12 mouse cellular contexts compared by ENCODE assay signal in genomic region chr9:114768066-114768465, GRCm38 (mm10). TPM values are rescaled to one million over a fixed set of nuclear protein-coding genes. Genes with fewer than 3 reads are reported as not detected.
DNase-seq lines count a peak whose midpoint lies in the region; ATAC-seq and TF ChIP-seq lines count a peak whose summit lies in the region.
"Had no signal": no experiment of that assay in that cellular context is flagged by ENCODE, and none has a peak within 500 bp of the region (broad histone marks: within the 10 kb centered on the region; RNA-seq: fewer than 3 reads in every experiment).

No protein-coding gene starts in this region.

- no peaks in the 10 kb centered on the region; the same call in 1 of the 2 replicates for H3K4me1 ChIP-seq in hindbrain, embryonic 11.5 days (replicated peaks; ENCODE audit: control insufficient read depth, insufficient read depth, low read length)
- H3K4me1 ChIP-seq in hindbrain, embryonic 14.5 days (replicated peaks; ENCODE audit: control insufficient read depth, insufficient read depth, low read length) = 0 out of 2 replicates have a peak, but pooled peaks cover 6% of the 10 kb centered on the region
- peaks cover 61% of the 10 kb centered on the region for H3K4me1 ChIP-seq in G1E (ENCODE audit: insufficient read depth, low read depth, low read length)
- no peaks in the 10 kb centered on the region for H3K4me1 ChIP-seq in embryonic facial prominence, embryonic 11.5 days (ENCODE audit: control insufficient read depth, insufficient read depth, low read length)
- peaks cover 18% of the 10 kb centered on the region for H3K4me1 ChIP-seq in limb, embryonic 13.5 days

- H3K4me3 ChIP-seq in hindbrain, embryonic 11.5 days (ENCODE audit: low read depth, low read length) = no peak overlapping the region
- H3K4me3 ChIP-seq in hindbrain, embryonic 14.5 days (replicated peaks; ENCODE audit: low read length) = no peak overlapping the region
- H3K4me3 ChIP-seq in G1E (ENCODE audit: low read depth, low read length) = peak overlapping the region; percentile 16; the same call in 1 of the 2 replicates
- no peak overlapping the region for H3K4me3 ChIP-seq in embryonic facial prominence, embryonic 11.5 days (ENCODE audit: low read depth, low read length)
- no peak overlapping the region for H3K4me3 ChIP-seq in limb, embryonic 13.5 days

- no peak for TF ChIP-seq CTCF in G1E (IDR thresholded peaks at IDR 0.05; ENCODE audit: low read depth, low read length)

- H3K27ac ChIP-seq in hindbrain, embryonic 11.5 days (ENCODE audit: low read depth, low read length) = peak overlapping the region; percentile 58; the same call in 1 of the 2 replicates
- no peak overlapping the region for H3K27ac ChIP-seq in hindbrain, embryonic 14.5 days
- 0 out of 2 replicates have a peak overlapping the region, but pooled peaks have one; percentile 30 for H3K27ac ChIP-seq in embryonic facial prominence, embryonic 11.5 days (replicated peaks; ENCODE audit: low read depth, low read length)
- H3K27ac ChIP-seq in limb, embryonic 13.5 days = peak overlapping the region; percentile 89

- no peaks in the 10 kb centered on the region for H3K9me3 ChIP-seq in hindbrain, embryonic 11.5 days (ENCODE audit: control insufficient read depth, low read length)
- H3K9me3 ChIP-seq in hindbrain, embryonic 14.5 days (ENCODE audit: control insufficient read depth, low read length) = no peaks in the 10 kb centered on the region
- peaks cover 13% of the 10 kb centered on the region for H3K9me3 ChIP-seq in G1E (replicated peaks)
- no peaks in the 10 kb centered on the region for H3K9me3 ChIP-seq in embryonic facial prominence, embryonic 11.5 days (replicated peaks; ENCODE audit: control insufficient read depth, low read length)
- H3K9me3 ChIP-seq in limb, embryonic 13.5 days = peaks cover 8% of the 10 kb centered on the region

- no peaks in the 10 kb centered on the region for H3K27me3 ChIP-seq in hindbrain, embryonic 11.5 days (ENCODE audit: control insufficient read depth, insufficient read depth, low read length)
- no peaks in the 10 kb centered on the region for H3K27me3 ChIP-seq in hindbrain, embryonic 14.5 days (ENCODE audit: control insufficient read depth, insufficient read depth, low read length)
- H3K27me3 ChIP-seq in G1E (ENCODE audit: insufficient read depth, low read length) = no peaks in the 10 kb centered on the region
- no peaks in the 10 kb centered on the region for H3K27me3 ChIP-seq in embryonic facial prominence, embryonic 11.5 days (ENCODE audit: control insufficient read depth, insufficient read depth, low read length)
- no peaks in the 10 kb centered on the region for H3K27me3 ChIP-seq in limb, embryonic 13.5 days
- H3K27me3 ChIP-seq: CH12.LX had no signal

- H3K9ac ChIP-seq in hindbrain, embryonic 11.5 days (ENCODE audit: low read depth, low read length) = no peak overlapping the region
- no peak overlapping the region for H3K9ac ChIP-seq in hindbrain, embryonic 14.5 days
- no peak overlapping the region; the same call in 1 of the 2 replicates for H3K9ac ChIP-seq in embryonic facial prominence, embryonic 11.5 days (replicated peaks; ENCODE audit: low read length)
- peak overlapping the region; percentile 43; the same call in 1 of the 2 replicates for H3K9ac ChIP-seq in limb, embryonic 13.5 days

- H3K4me2 ChIP-seq in hindbrain, embryonic 11.5 days (replicated peaks; ENCODE audit: low read depth, low read length) = no peak overlapping the region
- H3K4me2 ChIP-seq in hindbrain, embryonic 14.5 days (replicated peaks) = no peak overlapping the region
- no peak overlapping the region for H3K4me2 ChIP-seq in embryonic facial prominence, embryonic 11.5 days (ENCODE audit: low read depth, low read length)
- no peak overlapping the region for H3K4me2 ChIP-seq in limb, embryonic 13.5 days (replicated peaks)
- H3K4me2 ChIP-seq: liver, embryonic 11.5 days had no signal

- 46% methylated on average over 10 of the region's 10 CpGs for WGBS in hindbrain, embryonic 11.5 days
- 55% methylated on average over 10 of the region's 10 CpGs for WGBS in hindbrain, embryonic 14.5 days
- WGBS in embryonic facial prominence, embryonic 11.5 days = 37% methylated on average over 10 of the region's 10 CpGs
- WGBS in limb, embryonic 13.5 days = 50% methylated on average over 10 of the region's 10 CpGs

- DNase-seq in hindbrain, embryonic 11.5 days (ENCODE audit: low spot score) = peak; percentile 19
- DNase-seq in hindbrain, embryonic 14.5 days (ENCODE audit: low spot score) = no peak
- DNase-seq in G1E (ENCODE audit: low spot score) = no peak
- DNase-seq in embryonic facial prominence, embryonic 11.5 days (ENCODE audit: low spot score) = peak; percentile 26
- no peak for DNase-seq in spleen, postnatal 10 days (ENCODE audit: low spot score in 2 of 2)
- DNase-seq in urinary bladder, adult 18-20 months (ENCODE audit: low spot score in 2 of 2) = no peak
- DNase-seq in urinary bladder, postnatal 25 days (ENCODE audit: low spot score) = no peak
- DNase-seq: cerebellum, adult 9-10 months; layer of hippocampus, adult 9-11 months had no signal

- no peaks in the 10 kb centered on the region for H3K36me3 ChIP-seq in hindbrain, embryonic 11.5 days (ENCODE audit: control insufficient read depth, insufficient read depth, low read length)
- H3K36me3 ChIP-seq in hindbrain, embryonic 14.5 days (replicated peaks; ENCODE audit: control insufficient read depth, insufficient read depth) = no peaks in the 10 kb centered on the region
- peaks cover 94% of the 10 kb centered on the region for H3K36me3 ChIP-seq in G1E (replicated peaks)
- H3K36me3 ChIP-seq in embryonic facial prominence, embryonic 11.5 days (replicated peaks; ENCODE audit: control insufficient read depth, insufficient read depth, low read depth, low read length) = peaks cover 3% of the 10 kb centered on the region; the same call in 1 of the 2 replicates
- H3K36me3 ChIP-seq in limb, embryonic 13.5 days = peaks cover 31% of the 10 kb centered on the region

- no peak for ATAC-seq in hindbrain, embryonic 11.5 days (ENCODE audit: low FRiP score)
- ATAC-seq in hindbrain, embryonic 14.5 days (ENCODE audit: low FRiP score) = no peak
- ATAC-seq in G1E (ENCODE audit: extremely low read depth, insufficient number of reproducible peaks, low FRiP score, poor library complexity, severe bottlenecking) = no peak
- ATAC-seq in embryonic facial prominence, embryonic 11.5 days (replicated peaks; ENCODE audit: insufficient number of reproducible peaks, low FRiP score, low TSS enrichment, low read depth) = 0 out of 2 replicates have a peak, but pooled peaks have one; percentile 29
- 0 out of 2 replicates have a peak, but pooled peaks have one; percentile 1 for ATAC-seq in limb, embryonic 13.5 days (ENCODE audit: low FRiP score, low read depth)

RNA-seq across cellular contexts. Expression of gene Cmtm7, which starts 13.6 kb away (rescaled TPM):
- polyA plus RNA-seq in hindbrain, embryonic 11.5 days (2014; fragmentation: Nextera tagmentation; extraction: Ambion mirVana) = 66.1 and 77.8 TPM in 2 replicates
- 11.9 and 13.7 TPM in 2 replicates for polyA plus RNA-seq in hindbrain, embryonic 14.5 days (2014; fragmentation: Nextera tagmentation; extraction: Ambion mirVana)
- total RNA-seq in G1E (2014; fragmentation: Nextera tagmentation) = 68.7 and 76.1 TPM in 2 replicates
- total RNA-seq in G1E (2017) = 233 and 329 TPM in 2 replicates
- 196 and 229 TPM in 2 replicates for polyA plus RNA-seq in G1E (2012)
- 64.6 and 75.0 TPM in 2 replicates for polyA plus RNA-seq in embryonic facial prominence, embryonic 11.5 days (2014; fragmentation: Nextera tagmentation; extraction: Ambion mirVana)
- polyA plus RNA-seq in limb, embryonic 13.5 days (2015; fragmentation: Nextera tagmentation; extraction: Ambion mirVana) = 110 and 115 TPM in 2 replicates

RNA-seq across cellular contexts. Expression of gene Cmtm6, which starts 37.1 kb away (rescaled TPM):
- 22.7 and 26.6 TPM in 2 replicates for polyA plus RNA-seq in hindbrain, embryonic 11.5 days (2014; fragmentation: Nextera tagmentation; extraction: Ambion mirVana)
- polyA plus RNA-seq in hindbrain, embryonic 14.5 days (2014; fragmentation: Nextera tagmentation; extraction: Ambion mirVana) = 21.2 and 21.8 TPM in 2 replicates
- total RNA-seq in G1E (2014; fragmentation: Nextera tagmentation) (20.9 and 23.9 TPM in 2 replicates), G1E (2017) (41.4 and 42.5 TPM in 2 replicates)
- 7.5 and 8.7 TPM in 2 replicates for polyA plus RNA-seq in G1E (2012)
- 29.3 and 30.0 TPM in 2 replicates for polyA plus RNA-seq in embryonic facial prominence, embryonic 11.5 days (2014; fragmentation: Nextera tagmentation; extraction: Ambion mirVana)
- 28.9 and 32.0 TPM in 2 replicates for polyA plus RNA-seq in limb, embryonic 13.5 days (2015; fragmentation: Nextera tagmentation; extraction: Ambion mirVana)

Comparison
In these comparisons a context has a peak if more than half of its experiments do, and no peak if none do; other contexts are left out.
1. DNase-seq: peak in hindbrain, embryonic 11.5 days (single experiment) and embryonic facial prominence, embryonic 11.5 days (single experiment); none in hindbrain, embryonic 14.5 days (single experiment), G1E (single experiment), spleen, postnatal 10 days (0 of 2), urinary bladder, adult 18-20 months (0 of 2) and urinary bladder, postnatal 25 days (single experiment).
2. ATAC-seq: peak in embryonic facial prominence, embryonic 11.5 days (single experiment) and limb, embryonic 13.5 days (single experiment); none in hindbrain, embryonic 11.5 days (single experiment), hindbrain, embryonic 14.5 days (single experiment) and G1E (single experiment).